Mouse (Mus musculus): Measurements from ENCODE around the gene Mmp1b. TPM values are rescaled to one million over a fixed set of nuclear protein-coding genes. Genes with fewer than 3 reads are reported as not detected.
"Not testable (repeated sequence)": the region's sequence is repeated elsewhere in the genome, so short reads cannot be mapped to it uniquely, and the experiment has no call there.

The Mmp1b gene
- not detected in 2 replicates for polyA plus RNA-seq (2016; fragmentation: Nextera tagmentation; extraction: Ambion mirVana)

GRCm38 (mm10) chr9:7387947-7388346 is at the start of gene Mmp1b:
Mmp1b (minus strand) TSS chr9:7388047.
- Histone ChIP-seq H3K27me3 (replicated peaks) (no peaks in the 10 kb centered on the region), H3K36me3 (no peaks in the 10 kb centered on the region), H3K9me3 (replicated peaks) (no peaks in the 10 kb centered on the region), H3K9ac (no peak within 1 kb of the TSS), H3K4me1 (no peaks in the 10 kb centered on the region), H3K4me3 (no peak within 1 kb of the TSS), H3K27ac (no peak within 1 kb of the TSS), H3K4me2 (no peak within 1 kb of the TSS)
- no peak for ATAC-seq

DNA sequence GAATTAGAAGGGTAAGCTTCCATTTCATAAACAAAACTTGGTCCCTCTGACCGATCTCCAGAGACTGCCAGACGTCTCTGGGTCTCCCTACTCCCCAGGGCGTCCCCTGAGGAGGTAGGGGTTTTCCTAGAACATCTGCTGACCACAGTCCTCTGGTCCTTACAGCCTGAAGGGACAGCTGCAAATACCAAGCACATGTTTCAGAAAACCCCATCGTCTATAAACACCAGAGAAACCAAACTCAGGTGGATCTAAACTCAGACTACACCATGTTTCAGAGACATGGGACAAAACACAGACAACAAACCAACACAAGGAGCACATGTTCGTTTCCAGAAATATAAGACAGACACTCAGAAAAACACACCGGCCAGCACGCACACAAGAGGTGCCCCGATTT is 8.7 kb upstream of the Mmp1b start:
- not testable (repeated sequence) for H3K4me2 ChIP-seq; ATAC-seq; H3K36me3 ChIP-seq; H3K4me1 ChIP-seq; H3K27me3 ChIP-seq (replicated peaks); H3K9ac ChIP-seq; H3K27ac ChIP-seq; H3K4me3 ChIP-seq; H3K9me3 ChIP-seq (replicated peaks)
- WGBS (ENCODE audit: insufficient replicate concordance) = 63% methylated on average over 8 of the region's 8 CpGs

GRCm38 (mm10) chr9:7354535-7354934 is 33.3 kb downstream of the Mmp1b start:
- Histone ChIP-seq H3K9me3 (replicated peaks) (no peaks in the 10 kb centered on the region), H3K27me3 (replicated peaks) (no peaks in the 10 kb centered on the region), H3K9ac (no peak overlapping the region), H3K27ac (no peak overlapping the region), H3K4me1 (no peaks in the 10 kb centered on the region), H3K36me3 (no peaks in the 10 kb centered on the region), H3K4me3 (no peak overlapping the region), H3K4me2 (no peak overlapping the region)
- no peak for ATAC-seq
- WGBS (ENCODE audit: insufficient replicate concordance) = 67% methylated on average over 3 of the region's 3 CpGs

- H3K4me3 ChIP-seq = no peak overlapping the region
- H3K27me3 ChIP-seq (replicated peaks) = no peaks in the 10 kb centered on the region
- WGBS (ENCODE audit: insufficient replicate concordance) = 61% methylated on average over 2 of the region's 2 CpGs
- no peaks in the 10 kb centered on the region for H3K36me3 ChIP-seq
- H3K27ac ChIP-seq = no peak overlapping the region
- H3K9me3 ChIP-seq (replicated peaks) = no peaks in the 10 kb centered on the region
- no peak overlapping the region for H3K4me2 ChIP-seq
- no peak for ATAC-seq
- H3K4me1 ChIP-seq = no peaks in the 10 kb centered on the region
- no peak overlapping the region for H3K9ac ChIP-seq
Observed at GRCm38 (mm10) chr9:7345513-7345912, 42.3 kb downstream of the Mmp1b start.

GRCm38 (mm10) chr9:7344107-7344506 is 43.7 kb downstream of the Mmp1b start, which contains the start of gene Mmp12:
Mmp12 (plus strand) TSS chr9:7344381.
- no peak within 1 kb of the TSS for H3K9ac ChIP-seq
- no peaks in the 10 kb centered on the region for H3K4me1 ChIP-seq
- no peaks in the 10 kb centered on the region for H3K9me3 ChIP-seq (replicated peaks)
- H3K27ac ChIP-seq = no peak within 1 kb of the TSS
- no peak within 1 kb of the TSS for H3K4me3 ChIP-seq
- ATAC-seq = no peak
- H3K36me3 ChIP-seq = no peaks in the 10 kb centered on the region
- H3K27me3 ChIP-seq (replicated peaks) = no peaks in the 10 kb centered on the region
- no peak within 1 kb of the TSS for H3K4me2 ChIP-seq

GRCm38 (mm10) chr9:7336740-7337483 is 50.9 kb downstream of the Mmp1b start:
- Histone ChIP-seq H3K36me3 (no peaks in the 10 kb centered on the region), H3K9me3 (replicated peaks) (no peaks in the 10 kb centered on the region), H3K9ac (no peak overlapping the region), H3K4me1 (no peaks in the 10 kb centered on the region), H3K4me2 (no peak overlapping the region), H3K27me3 (replicated peaks) (no peaks in the 10 kb centered on the region), H3K27ac (no peak overlapping the region), H3K4me3 (no peak overlapping the region)
- no peak for ATAC-seq

- Histone ChIP-seq H3K36me3 (no peaks in the 10 kb centered on the region), H3K4me1 (no peaks in the 10 kb centered on the region), H3K9me3 (replicated peaks) (no peaks in the 10 kb centered on the region), H3K27me3 (replicated peaks) (no peaks in the 10 kb centered on the region), H3K27ac (no peak overlapping the region), H3K4me3 (no peak overlapping the region), H3K9ac (no peak overlapping the region), H3K4me2 (no peak overlapping the region)
- no peak for ATAC-seq
- WGBS (ENCODE audit: insufficient replicate concordance) = 74% methylated on average over 5 of the region's 6 CpGs
Observed at GRCm38 (mm10) chr9:7335766-7336680, 51.8 kb downstream of the Mmp1b start.

GRCm38 (mm10) chr9:7331847-7332246 is 56.0 kb downstream of the Mmp1b start:
- no peaks in the 10 kb centered on the region for H3K36me3 ChIP-seq
- no peak overlapping the region for H3K9ac ChIP-seq
- H3K4me1 ChIP-seq = no peaks in the 10 kb centered on the region
- H3K9me3 ChIP-seq (replicated peaks) = no peaks in the 10 kb centered on the region
- no peak for ATAC-seq
- no peak overlapping the region for H3K27ac ChIP-seq
- no peak overlapping the region for H3K4me3 ChIP-seq
- no peak overlapping the region for H3K4me2 ChIP-seq
- H3K27me3 ChIP-seq (replicated peaks) = no peaks in the 10 kb centered on the region

Other genes with a start within 250 kb of the Mmp1b start
- 3.6 TPM in 2 replicates for gene Dync2h1, start 203.6 kb downstream of the Mmp1b start, polyA plus RNA-seq (2016; fragmentation: Nextera tagmentation; extraction: Ambion mirVana)
- 111 and 113 TPM in 2 replicates for gene Dcun1d5, start 203.5 kb downstream of the Mmp1b start, polyA plus RNA-seq (2016; fragmentation: Nextera tagmentation; extraction: Ambion mirVana)
- 0.06 TPM in 1 of 2 replicates, not detected in the other for gene Mmp13, start 115.5 kb downstream of the Mmp1b start, polyA plus RNA-seq (2016; fragmentation: Nextera tagmentation; extraction: Ambion mirVana)
- gene Mmp12, start 43.7 kb downstream of the Mmp1b start, polyA plus RNA-seq (2016; fragmentation: Nextera tagmentation; extraction: Ambion mirVana) = 0.23 TPM in 1 of 2 replicates, not detected in the other
- gene Mmp3, start 57.8 kb upstream of the Mmp1b start, polyA plus RNA-seq (2016; fragmentation: Nextera tagmentation; extraction: Ambion mirVana) = not detected in 2 replicates
- gene Mmp10, start 114.3 kb upstream of the Mmp1b start, polyA plus RNA-seq (2016; fragmentation: Nextera tagmentation; extraction: Ambion mirVana) = not detected in 2 replicates
- 1.1 and 1.2 TPM in 2 replicates for gene Mmp8, start 170.4 kb upstream of the Mmp1b start, polyA plus RNA-seq (2016; fragmentation: Nextera tagmentation; extraction: Ambion mirVana)
- gene Mmp27, start 183.3 kb upstream of the Mmp1b start, polyA plus RNA-seq (2016; fragmentation: Nextera tagmentation; extraction: Ambion mirVana) = 0.06 TPM in 1 of 2 replicates, not detected in the other
- gene Mmp20, start 240.2 kb upstream of the Mmp1b start, polyA plus RNA-seq (2016; fragmentation: Nextera tagmentation; extraction: Ambion mirVana) = not detected in 2 replicates